Mouse (Mus musculus) ES-E14 (cell line): ENCODE data around the gene Fam155a.

Experiments
- CHD2 ChIP-seq: IDR thresholded peaks from 2 replicates; pipeline ENCODE4 v1.6.1; 2014; ENCODE audit warnings: mild to moderate bottlenecking, low read depth, low read length, inconsistent platforms
- HCFC1 ChIP-seq: IDR thresholded peaks from 2 replicates; pipeline ENCODE4 v1.6.1; 2012; ENCODE audit warnings: low read length, inconsistent platforms, borderline replicate concordance; ENCODE audit not compliant: insufficient read depth
- MAFK ChIP-seq: IDR thresholded peaks from 2 replicates; pipeline ENCODE4 v1.6.1; 2014; ENCODE audit warnings: mild to moderate bottlenecking, low read depth, low read length, inconsistent platforms; ENCODE audit not compliant: insufficient read depth
- ZC3H11A ChIP-seq: IDR thresholded peaks from 2 replicates; pipeline ENCODE4 v1.6.1; 2012; ENCODE audit warnings: low read depth, mild to moderate bottlenecking, inconsistent platforms, low read length, borderline replicate concordance
- ZNF384 ChIP-seq: IDR thresholded peaks from 2 replicates; pipeline ENCODE4 v1.6.1; 2012; ENCODE audit warnings: low read depth, low read length, inconsistent platforms

GRCm38 (mm10) chr8:9428846-9429245 is 342.1 kb downstream of the Fam155a start:
- no peak for TF ChIP-seq ZNF384
- no peak for TF ChIP-seq CHD2
- TF ChIP-seq MAFK, result no peak
- no peak for TF ChIP-seq HCFC1
- TF ChIP-seq ZC3H11A, result no peak
